In the genomic region with DNA sequence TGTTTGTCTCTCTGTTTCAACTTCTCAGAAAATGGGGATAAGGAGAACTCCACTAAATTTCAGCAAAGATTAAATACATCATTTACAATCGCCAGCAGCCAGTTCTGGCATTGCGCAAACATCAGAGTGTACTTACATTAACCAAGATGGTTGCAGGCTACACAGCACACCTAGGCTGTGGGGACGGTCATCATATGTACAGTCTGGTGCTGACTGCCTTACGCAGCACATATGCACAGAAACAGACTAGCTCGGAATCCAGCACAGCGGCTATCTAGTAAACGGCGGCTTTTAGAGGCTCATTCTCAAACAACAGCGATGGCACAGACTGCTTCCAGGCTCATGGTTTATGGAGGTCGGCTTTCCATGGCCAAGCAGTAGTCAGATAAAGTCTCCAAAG, we compare ENCODE assay signal across 21 mouse cellular contexts. TPM values are rescaled to one million over a fixed set of nuclear protein-coding genes. Genes with fewer than 3 reads are reported as not detected.
DNase-seq lines count a peak whose midpoint lies in the region; ATAC-seq lines count a peak whose summit lies in the region.
"Had no signal": no experiment of that assay in that cellular context is flagged by ENCODE, and none has a peak within 500 bp of the region (broad histone marks: within the 10 kb centered on the region; RNA-seq: fewer than 3 reads in every experiment).

No protein-coding gene starts in this region.

- H3K27ac ChIP-seq in hindbrain, embryonic 16.5 days (ENCODE audit: low read depth, low read length), result no peak overlapping the region
- no peak overlapping the region for H3K27ac ChIP-seq in hindbrain, embryonic 10.5 days
- no peak overlapping the region for H3K27ac ChIP-seq in limb, embryonic 12.5 days
- no peak overlapping the region for H3K27ac ChIP-seq in limb, embryonic 10.5 days
- H3K27ac ChIP-seq in stomach, embryonic 14.5 days (ENCODE audit: low read length), result peak overlapping the region; percentile 17; the same call in 1 of the 2 replicates
- H3K27ac ChIP-seq: lung, embryonic 15.5 days; neural tube, embryonic 12.5 days had no signal

- 89% methylated on average over 10 of the region's 10 CpGs for WGBS in hindbrain, embryonic 16.5 days
- 95% methylated on average over 10 of the region's 10 CpGs for WGBS in hindbrain, embryonic 10.5 days
- 85% methylated on average over 10 of the region's 10 CpGs for WGBS in limb, embryonic 12.5 days
- WGBS in limb, embryonic 10.5 days, result 91% methylated on average over 10 of the region's 10 CpGs
- 88% methylated on average over 10 of the region's 10 CpGs for WGBS in stomach, embryonic 14.5 days

- ATAC-seq in hindbrain, embryonic 16.5 days, result peak; percentile 60
- no peak for ATAC-seq in limb, embryonic 12.5 days (ENCODE audit: insufficient number of reproducible peaks, insufficient read depth, low FRiP score, low TSS enrichment, low read depth)
- no peak for ATAC-seq in stomach, embryonic 14.5 days (ENCODE audit: insufficient number of reproducible peaks, insufficient read depth, low FRiP score, low read depth)
- ATAC-seq: forebrain, embryonic 14.5 days; midbrain, embryonic 16.5 days had no signal

- no peak for DNase-seq in hindbrain, embryonic 10.5 days (ENCODE audit: low spot score)
- DNase-seq in limb, embryonic 10.5 days (ENCODE audit: low spot score), result no peak
- DNase-seq in retina, postnatal 1 day, result no peak
- DNase-seq in cerebellum, adult 18-20 months, result no peak
- DNase-seq: adrenal gland, postnatal 36 days; cerebellum, adult 2 months; gastrocnemius, postnatal 14 days; heart, postnatal 14 days; left cerebral cortex, postnatal 4 days; right cerebral cortex, postnatal 14 days; thymus, adult 2 months; thymus, postnatal 36 days had no signal

- no peaks in the 10 kb centered on the region for H3K4me1 ChIP-seq in hindbrain, embryonic 16.5 days (ENCODE audit: control insufficient read depth, insufficient read depth, low read depth, low read length)
- H3K4me1 ChIP-seq in hindbrain, embryonic 10.5 days (replicated peaks), result no peaks in the 10 kb centered on the region
- H3K4me1 ChIP-seq in limb, embryonic 12.5 days (replicated peaks), result peaks cover 12% of the 10 kb centered on the region; the same call in 1 of the 2 replicates
- peaks cover 16% of the 10 kb centered on the region for H3K4me1 ChIP-seq in limb, embryonic 10.5 days
- H3K4me1 ChIP-seq in stomach, embryonic 14.5 days (ENCODE audit: control insufficient read depth, insufficient read depth, low read length), result no peaks in the 10 kb centered on the region
- H3K4me1 ChIP-seq: neural tube, embryonic 12.5 days had no signal

- H3K4me3 ChIP-seq in hindbrain, embryonic 16.5 days (ENCODE audit: low read length), result no peak overlapping the region
- no peak overlapping the region for H3K4me3 ChIP-seq in hindbrain, embryonic 10.5 days
- H3K4me3 ChIP-seq in limb, embryonic 12.5 days (replicated peaks), result no peak overlapping the region
- no peak overlapping the region for H3K4me3 ChIP-seq in limb, embryonic 10.5 days
- H3K4me3 ChIP-seq in stomach, embryonic 14.5 days (ENCODE audit: low read depth, low read length), result no peak overlapping the region
- H3K4me3 ChIP-seq: lung, embryonic 15.5 days; neural tube, embryonic 12.5 days had no signal

- no peaks in the 10 kb centered on the region for H3K9me3 ChIP-seq in hindbrain, embryonic 16.5 days (ENCODE audit: control insufficient read depth, low read length)
- no peaks in the 10 kb centered on the region for H3K9me3 ChIP-seq in hindbrain, embryonic 10.5 days
- H3K9me3 ChIP-seq in limb, embryonic 12.5 days, result no peaks in the 10 kb centered on the region
- no peaks in the 10 kb centered on the region for H3K9me3 ChIP-seq in limb, embryonic 10.5 days (replicated peaks)
- no peaks in the 10 kb centered on the region for H3K9me3 ChIP-seq in stomach, embryonic 14.5 days (ENCODE audit: control insufficient read depth, low read depth, low read length)
- H3K9me3 ChIP-seq: lung, embryonic 15.5 days; neural tube, embryonic 12.5 days had no signal

- no peak overlapping the region for H3K9ac ChIP-seq in hindbrain, embryonic 16.5 days (ENCODE audit: low read depth, low read length)
- H3K9ac ChIP-seq in limb, embryonic 12.5 days (replicated peaks), result no peak overlapping the region
- H3K9ac ChIP-seq in stomach, embryonic 14.5 days (replicated peaks; ENCODE audit: low read depth, low read length), result no peak overlapping the region
- H3K9ac ChIP-seq: lung, embryonic 15.5 days; neural tube, embryonic 12.5 days had no signal

- no peaks in the 10 kb centered on the region for H3K36me3 ChIP-seq in hindbrain, embryonic 16.5 days (ENCODE audit: control insufficient read depth, insufficient read depth, low read length)
- no peaks in the 10 kb centered on the region for H3K36me3 ChIP-seq in hindbrain, embryonic 10.5 days
- H3K36me3 ChIP-seq in limb, embryonic 12.5 days, result no peaks in the 10 kb centered on the region
- H3K36me3 ChIP-seq in limb, embryonic 10.5 days, result no peaks in the 10 kb centered on the region
- no peaks in the 10 kb centered on the region for H3K36me3 ChIP-seq in stomach, embryonic 14.5 days (ENCODE audit: control insufficient read depth, insufficient read depth, low read length)
- H3K36me3 ChIP-seq: lung, embryonic 15.5 days; neural tube, embryonic 12.5 days had no signal

- no peaks in the 10 kb centered on the region for H3K27me3 ChIP-seq in hindbrain, embryonic 16.5 days (replicated peaks; ENCODE audit: control insufficient read depth, insufficient read depth, low read length)
- H3K27me3 ChIP-seq in hindbrain, embryonic 10.5 days (ENCODE audit: insufficient read depth, poor library complexity, severe bottlenecking), result no peaks in the 10 kb centered on the region
- no peaks in the 10 kb centered on the region for H3K27me3 ChIP-seq in limb, embryonic 12.5 days
- H3K27me3 ChIP-seq in limb, embryonic 10.5 days (ENCODE audit: low read depth, poor library complexity, severe bottlenecking), result no peaks in the 10 kb centered on the region
- no peaks in the 10 kb centered on the region for H3K27me3 ChIP-seq in stomach, embryonic 14.5 days (ENCODE audit: control insufficient read depth, insufficient read depth, low read length)
- H3K27me3 ChIP-seq: lung, embryonic 15.5 days; neural tube, embryonic 12.5 days had no signal

- H3K4me2 ChIP-seq in hindbrain, embryonic 16.5 days (ENCODE audit: low read length), result no peak overlapping the region
- H3K4me2 ChIP-seq in limb, embryonic 12.5 days, result 0 out of 2 replicates have a peak overlapping the region, but pooled peaks have one; percentile 13
- 0 out of 2 replicates have a peak overlapping the region, but pooled peaks have one; percentile 17 for H3K4me2 ChIP-seq in stomach, embryonic 14.5 days (replicated peaks; ENCODE audit: low read depth, low read length)
- H3K4me2 ChIP-seq: liver, embryonic 11.5 days; lung, embryonic 15.5 days; midbrain, embryonic 11.5 days; neural tube, embryonic 12.5 days had no signal

RNA-seq across cellular contexts. Expression of a gene that starts 54.3 kb away (rescaled TPM):
- polyA plus RNA-seq in hindbrain, embryonic 16.5 days (2015; fragmentation: Nextera tagmentation; extraction: Ambion mirVana), result 28.5 and 30.3 TPM in 2 replicates
- polyA plus RNA-seq in hindbrain, embryonic 10.5 days (2016; fragmentation: Nextera tagmentation; extraction: Ambion mirVana), result 18.4 and 23.2 TPM in 2 replicates
- 24.5 and 25.0 TPM in 2 replicates for polyA plus RNA-seq in limb, embryonic 12.5 days (2016; fragmentation: Nextera tagmentation; extraction: Ambion mirVana)
- polyA plus RNA-seq in limb, embryonic 10.5 days (2016; fragmentation: Nextera tagmentation; extraction: Ambion mirVana), result 16.0 and 18.7 TPM in 2 replicates
- polyA plus RNA-seq in stomach, embryonic 14.5 days (2014; fragmentation: Nextera tagmentation; extraction: Ambion mirVana), result 19.2 and 20.5 TPM in 2 replicates
